Mouse (Mus musculus) lung, adult 2 months (tissue): ENCODE results near the gene Hnrnpa1.

Source experiments
- CTCF ChIP-seq: fragments of 200-500 bp; IDR thresholded peaks from 2 replicates; pipeline ENCODE4 v1.5.1; 2011; ENCODE audit warnings: mild to moderate bottlenecking, low read length, control low read depth; ENCODE audit not compliant: insufficient read depth
- POLR2A ChIP-seq: fragments of 200-500 bp; IDR thresholded peaks from 2 replicates; pipeline ENCODE4 v1.6.1; 2011; ENCODE audit warnings: low read depth, mild to moderate bottlenecking, control low read depth, low read length, borderline replicate concordance; ENCODE audit errors: extremely low read depth

DNA sequence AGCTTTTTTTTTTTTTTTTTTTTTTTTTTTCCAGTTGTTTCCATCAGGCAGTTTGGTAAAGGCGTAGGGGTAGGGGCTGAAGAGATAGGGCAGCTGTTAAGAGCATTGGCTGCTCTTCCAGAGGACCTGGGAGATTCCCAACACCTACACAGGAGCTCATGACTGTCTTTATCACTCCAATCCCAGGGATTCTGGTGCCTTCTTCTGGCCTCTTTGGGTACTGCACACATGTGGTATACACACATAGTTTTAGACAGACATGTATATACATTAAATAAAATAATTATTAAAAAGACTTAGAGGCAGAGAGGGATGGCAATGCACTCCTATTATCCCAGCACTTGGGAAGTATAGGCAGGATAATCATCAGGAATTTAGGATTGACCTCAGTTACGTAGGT lies 53.1 kb downstream of the Hnrnpa1 start:
- TF ChIP-seq CTCF: no peak
- no peak for TF ChIP-seq POLR2A
